8 mouse cellular contexts compared by ENCODE assay signal in the genomic region with DNA sequence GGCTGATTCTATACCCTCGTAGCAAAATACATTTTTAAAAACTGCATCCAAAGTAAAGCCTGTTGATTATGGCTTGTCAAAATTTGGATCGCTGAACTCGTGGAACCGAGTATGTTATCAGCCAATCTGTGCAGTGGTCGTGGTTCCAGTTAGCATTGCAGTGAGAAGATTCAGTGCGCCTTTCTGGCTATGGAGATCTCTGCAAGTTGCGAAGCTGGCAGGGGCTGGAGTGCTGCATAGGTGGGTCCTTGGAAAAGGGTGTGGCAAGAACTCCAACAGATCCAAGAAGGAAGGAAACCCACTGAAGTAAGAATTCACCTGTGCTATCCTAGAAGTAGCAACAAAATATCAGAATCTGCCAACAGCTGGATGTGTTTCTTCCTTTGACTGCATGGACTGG. TPM values are rescaled to one million over a fixed set of nuclear protein-coding genes. Genes with fewer than 3 reads are reported as not detected.
DNase-seq lines count a peak whose midpoint lies in the region; ATAC-seq lines count a peak whose summit lies in the region.

No protein-coding gene starts in this region.

- H3K4me3 ChIP-seq in hindbrain, embryonic 15.5 days = peak overlapping the region; percentile 87

- peak overlapping the region; percentile 68 for H3K4me2 ChIP-seq in hindbrain, embryonic 15.5 days

- peaks cover 11% of the 10 kb centered on the region for H3K36me3 ChIP-seq in hindbrain, embryonic 15.5 days

- H3K27me3 ChIP-seq in hindbrain, embryonic 15.5 days = no peaks in the 10 kb centered on the region

- peaks cover 14% of the 10 kb centered on the region for H3K4me1 ChIP-seq in hindbrain, embryonic 15.5 days (replicated peaks)

- no peak for ATAC-seq in hindbrain, embryonic 15.5 days (ENCODE audit: low FRiP score, low read depth)

- peak overlapping the region; percentile 96 for H3K27ac ChIP-seq in hindbrain, embryonic 15.5 days (replicated peaks)

- peak; percentile 17 to 22 for DNase-seq in spleen, postnatal 10 days (ENCODE audit: low spot score in 2 of 2)
- DNase-seq in spleen, postnatal 36 days (ENCODE audit: low spot score in 2 of 2) = no peak
- DNase-seq in embryo, embryonic 11 days = peak; percentile 54
- peak; percentile 7 for DNase-seq in lung, postnatal 36 days
- peak; percentile 44 for DNase-seq in testis, postnatal 10 days (ENCODE audit: low spot score)
- DNase-seq in frontal cortex, adult 2 months (ENCODE audit: extremely low spot score in 1 of 2, low spot score in 1 of 2) = no peak
- no peak for DNase-seq in gastrocnemius, postnatal 4 days (ENCODE audit: low spot score in 2 of 2)

- H3K9ac ChIP-seq in hindbrain, embryonic 15.5 days = peak overlapping the region; percentile 97

- no peaks in the 10 kb centered on the region for H3K9me3 ChIP-seq in hindbrain, embryonic 15.5 days

- WGBS in hindbrain, embryonic 15.5 days = 3% methylated on average over 7 of the region's 7 CpGs

RNA-seq across cellular contexts. Expression of a gene that starts 1.4 kb away (rescaled TPM):
- 32.9 and 37.7 TPM in 2 replicates for polyA plus RNA-seq in hindbrain, embryonic 15.5 days (2015; fragmentation: Nextera tagmentation; extraction: Ambion mirVana)
- polyA plus RNA-seq in frontal cortex, adult 2 months (2012; rRNA removed) = 33.6 and 37.0 TPM in 2 replicates
- 10 to 100 TPM; 20.2 to 20.7 TPM for total RNA-seq in gastrocnemius, postnatal 4 days (2021)

RNA-seq across cellular contexts. Expression of a gene that starts 39.0 kb away (rescaled TPM):
- 35.4 and 40.2 TPM in 2 replicates for polyA plus RNA-seq in hindbrain, embryonic 15.5 days (2015; fragmentation: Nextera tagmentation; extraction: Ambion mirVana)
- 49.6 and 52.8 TPM in 2 replicates for polyA plus RNA-seq in frontal cortex, adult 2 months (2012; rRNA removed)
- 10 to 100 TPM; 61.9 to 63.4 TPM for total RNA-seq in gastrocnemius, postnatal 4 days (2021)

Comparison
In these comparisons a context has a peak if more than half of its experiments do, and no peak if none do; other contexts are left out.
1. DNase-seq: peak in spleen, postnatal 10 days (2 of 2), embryo, embryonic 11 days (single experiment), lung, postnatal 36 days (single experiment) and testis, postnatal 10 days (single experiment); none in spleen, postnatal 36 days (0 of 2), frontal cortex, adult 2 months (0 of 2) and gastrocnemius, postnatal 4 days (0 of 2).